Mouse (Mus musculus) heart, embryonic 14.5 days (tissue): ENCODE results near the gene Cobll1. TPM values are rescaled to one million over a fixed set of nuclear protein-coding genes. Genes with fewer than 3 reads are reported as not detected.

ENCODE experiments used
- ATAC-seq: fragments of 200-750 bp; cut with Nextera tagmentation; 2 replicates; pipeline ENCODE4 v1.8.0; 2017; ENCODE audit warnings: low read depth, moderate TSS enrichment; ENCODE audit not compliant: insufficient number of reproducible peaks, insufficient read depth, low FRiP score
- H3K27ac ChIP-seq, 2 experiments: fragments of 200-500 bp in 1 of 2; fragments of 300-500 bp in 1 of 2; sonication (generic) in 1 of 2; replicated peaks in 1 of 2; 2 replicates each; pipeline ENCODE4 v1.5.1; 2012 to 2014; ENCODE audit warnings: low read depth in 2 of 2, low read length in 2 of 2, control low read depth in 1 of 2, mild to moderate bottlenecking in 1 of 2, mixed read lengths in 1 of 2; ENCODE audit not compliant: control insufficient read depth in 1 of 2, insufficient read depth in 1 of 2
- H3K27me3 ChIP-seq: fragments of 300-500 bp; sonication (generic); 2 replicates; pipeline ENCODE4 v1.6.1; 2014; ENCODE audit warnings: mild to moderate bottlenecking, low read length, control low read depth; ENCODE audit not compliant: control insufficient read depth, insufficient read depth
- H3K36me3 ChIP-seq: fragments of 300-500 bp; sonication (generic); 2 replicates; pipeline ENCODE4 v1.6.1; 2014; ENCODE audit warnings: mild to moderate bottlenecking, control low read depth, low read length, mixed read lengths; ENCODE audit not compliant: control insufficient read depth, insufficient read depth
- H3K4me1 ChIP-seq, 2 experiments: fragments of 200-500 bp in 1 of 2; fragments of 300-500 bp in 1 of 2; sonication (generic) in 1 of 2; 2 replicates each; pipeline ENCODE4 v1.6.1; 2012 to 2014; ENCODE audit warnings: low read length in 2 of 2, control low read depth in 1 of 2, mixed read lengths in 1 of 2; ENCODE audit not compliant: control insufficient read depth in 2 of 2, insufficient read depth in 2 of 2
- H3K4me2 ChIP-seq: fragments of 300-500 bp; sonication (generic); 2 replicates; pipeline ENCODE4 v1.6.1; 2014; ENCODE audit warnings: mild to moderate bottlenecking, low read length
- H3K4me3 ChIP-seq, 2 experiments: fragments of 200-500 bp in 1 of 2; fragments of 300-500 bp in 1 of 2; sonication (generic) in 1 of 2; 2 replicates each; pipeline ENCODE4 v1.5.1; 2012 to 2014; ENCODE audit warnings: low read length in 2 of 2, mild to moderate bottlenecking in 2 of 2, control low read depth in 1 of 2, low read depth in 1 of 2, moderate library complexity in 1 of 2; ENCODE audit not compliant: control insufficient read depth in 1 of 2, insufficient read depth in 1 of 2
- H3K9ac ChIP-seq: fragments of 300-500 bp; sonication (generic); 2 replicates; pipeline ENCODE4 v1.6.1; 2014; ENCODE audit warnings: mild to moderate bottlenecking, low read length
- H3K9me3 ChIP-seq: fragments of 300-500 bp; sonication (generic); 2 replicates; pipeline ENCODE4 v1.6.1; 2016; ENCODE audit warnings: low read length, control low read depth; ENCODE audit not compliant: control insufficient read depth
- WGBS: fragments of 180-500 bp; shearing (Covaris S2); extraction: QIAGEN DNeasy Blood & Tissue Kit; methylation state at CpG from one replicate; pipeline ENCODE4 v1.1.7; 2014; 5-methylcytosine and 5-hydroxymethylcytosine counted together
- polyA plus RNA-seq: library from polyadenylated mRNA; unstranded; fragments of >200 nt; fragmentation: Nextera tagmentation; extraction: Ambion mirVana; gene quantifications from 2 replicates; pipeline ENCODE4 v1.2.1, GENCODE M21; 2014

Cobll1 gene
- polyA plus RNA-seq, 1 experiment from 2014 or later: 10.6 TPM

- H3K27ac ChIP-seq: no peak overlapping the region
- H3K9ac ChIP-seq: no peak overlapping the region
- no peaks in the 10 kb centered on the region for H3K27me3 ChIP-seq
- peaks cover 8 to 18% of the 10 kb centered on the region in 2 experiments for H3K4me1 ChIP-seq
- no peak overlapping the region for H3K4me3 ChIP-seq
- no peak for ATAC-seq
- H3K36me3 ChIP-seq: no peaks in the 10 kb centered on the region
- H3K9me3 ChIP-seq: peaks cover 4% of the 10 kb centered on the region
- 82% methylated on average over 9 of the region's 9 CpGs for WGBS
- H3K4me2 ChIP-seq: no peak overlapping the region
Observed at GRCm38 (mm10) chr2:65195233-65196010, 43.8 kb downstream of the Cobll1 start.

- WGBS: 60% methylated on average over 12 of the region's 12 CpGs
Observed at GRCm38 (mm10) chr2:65193091-65193795, 46.0 kb downstream of the Cobll1 start.

DNA sequence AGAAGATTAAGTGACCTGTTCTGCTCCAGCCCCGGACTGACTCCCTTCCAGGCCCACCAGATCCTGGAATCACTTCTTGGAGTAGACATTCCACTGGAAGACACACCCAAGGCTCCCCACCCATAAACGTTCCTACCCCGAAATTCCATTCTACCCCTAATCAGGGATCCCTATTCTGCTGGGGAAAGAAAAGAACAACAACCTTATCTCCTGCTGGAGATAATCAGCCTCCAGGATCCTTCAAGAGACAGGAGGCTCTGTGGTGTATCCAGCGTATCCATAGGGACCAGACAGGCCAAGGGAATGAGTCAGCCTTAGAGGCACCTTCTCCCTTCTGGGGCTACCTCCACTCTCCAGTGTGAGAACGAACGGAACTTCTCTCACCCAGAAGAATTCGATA lies 47.8 kb downstream of the Cobll1 start:
- Histone ChIP-seq H3K27me3 (no peaks in the 10 kb centered on the region), H3K9ac (no peak overlapping the region), H3K4me1 (peaks cover 15 to 31% of the 10 kb centered on the region in 2 experiments), H3K36me3 (no peaks in the 10 kb centered on the region), H3K4me2 (no peak overlapping the region), H3K27ac (peak overlapping the region in 1 of 2 experiments; percentile 16; a peak in 1 of 4 replicates), H3K4me3 (no peak overlapping the region), H3K9me3 (no peaks in the 10 kb centered on the region)
- 13% methylated on average over 7 of the region's 7 CpGs for WGBS
- 0 out of 2 replicates have a peak, but pooled peaks have one; percentile 53 for ATAC-seq

More at GRCm38 (mm10) chr2:65193091-65193795, 46.0 kb downstream of the Cobll1 start:
- no peaks in the 10 kb centered on the region for H3K36me3 ChIP-seq
- H3K27ac ChIP-seq: no peak overlapping the region
- H3K4me1 ChIP-seq: peaks cover 15 to 29% of the 10 kb centered on the region in 2 experiments
- peaks cover 4% of the 10 kb centered on the region for H3K9me3 ChIP-seq
- no peak overlapping the region for H3K4me2 ChIP-seq
- no peaks in the 10 kb centered on the region for H3K27me3 ChIP-seq
- ATAC-seq: no peak
- no peak overlapping the region for H3K9ac ChIP-seq
- H3K4me3 ChIP-seq: no peak overlapping the region

DNA sequence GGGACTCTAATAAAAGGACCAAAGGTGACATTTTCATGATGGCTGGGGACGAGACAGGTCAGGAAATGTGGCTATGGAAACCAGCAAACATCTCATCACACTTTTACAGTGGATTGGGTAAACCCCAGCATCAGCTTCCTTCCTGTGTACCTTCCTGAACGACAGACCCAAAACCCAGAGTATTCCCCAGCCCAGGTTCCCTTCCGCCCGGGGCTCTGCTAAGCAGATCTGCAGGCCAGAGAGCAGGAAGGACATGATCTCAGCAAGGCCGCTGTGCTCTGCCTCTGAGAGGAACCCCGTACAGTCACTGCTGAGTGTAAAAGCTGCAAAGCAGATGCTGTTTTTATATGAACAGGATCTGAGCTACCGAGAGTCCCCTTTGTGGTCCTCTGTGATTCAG lies 49.9 kb downstream of the Cobll1 start:
- WGBS: 29% methylated on average over 7 of the region's 7 CpGs
- no peak overlapping the region for H3K4me3 ChIP-seq
- no peaks in the 10 kb centered on the region for H3K9me3 ChIP-seq
- H3K4me1 ChIP-seq: peaks cover 15 to 31% of the 10 kb centered on the region in 2 experiments
- no peak overlapping the region for H3K4me2 ChIP-seq
- no peaks in the 10 kb centered on the region for H3K27me3 ChIP-seq
- peak overlapping the region; percentile 79 to 83 for H3K27ac ChIP-seq
- ATAC-seq: peak; percentile 46; the same call in 1 of the 2 replicates
- H3K36me3 ChIP-seq: no peaks in the 10 kb centered on the region
- H3K9ac ChIP-seq: no peak overlapping the region

DNA sequence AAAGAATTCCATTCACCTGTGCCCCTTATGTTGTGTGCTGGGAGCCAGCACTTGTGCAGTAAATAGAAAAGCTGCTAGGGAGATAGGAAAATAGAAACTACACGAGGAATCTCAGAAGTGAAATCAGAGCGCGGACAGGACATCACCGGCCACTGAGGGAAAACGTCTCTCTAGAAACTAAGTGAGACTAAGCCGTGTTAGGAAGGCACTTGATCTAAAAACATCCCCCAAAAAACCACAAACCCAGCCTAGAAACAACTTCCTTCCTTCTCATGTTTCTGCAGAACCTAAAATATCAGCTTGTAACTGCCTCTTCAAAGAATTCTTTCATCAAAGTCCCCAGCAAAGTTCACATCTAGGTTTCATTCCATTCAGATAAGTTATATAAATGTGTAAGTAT lies 50.6 kb downstream of the Cobll1 start:
- no peak for ATAC-seq
- H3K9ac ChIP-seq: peak overlapping the region; percentile 53; the same call in 1 of the 2 replicates
- peak overlapping the region; percentile 35 to 75; a peak in 3 of 4 replicates for H3K27ac ChIP-seq
- WGBS: 7% methylated on average over 6 of the region's 6 CpGs
- H3K9me3 ChIP-seq: no peaks in the 10 kb centered on the region
- H3K27me3 ChIP-seq: no peaks in the 10 kb centered on the region
- H3K36me3 ChIP-seq: no peaks in the 10 kb centered on the region
- H3K4me1 ChIP-seq: peaks cover 15 to 31% of the 10 kb centered on the region in 2 experiments
- peak overlapping the region in 1 of 2 experiments; percentile 9; a peak in 1 of 4 replicates for H3K4me3 ChIP-seq
- peak overlapping the region; percentile 47 for H3K4me2 ChIP-seq

DNA sequence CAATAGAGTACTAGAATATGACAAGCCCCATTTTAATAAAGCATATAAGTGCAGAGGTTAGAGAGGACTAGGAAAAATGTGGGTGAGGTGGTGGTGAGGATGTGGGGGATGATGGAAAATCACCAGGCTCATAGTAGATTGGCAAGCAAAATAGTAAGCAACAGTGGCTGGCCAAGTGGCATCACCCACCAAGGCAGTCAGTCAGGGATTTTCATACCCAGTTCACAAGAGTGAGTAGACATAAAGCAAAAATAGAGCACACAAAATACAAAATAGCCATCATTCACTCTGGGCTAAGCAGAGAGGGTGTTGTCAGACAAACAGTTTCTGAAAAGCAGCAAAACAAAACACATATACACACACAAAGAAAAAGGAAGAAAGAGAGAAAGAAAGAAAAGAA lies 51.6 kb downstream of the Cobll1 start:
- Histone ChIP-seq H3K36me3 (no peaks in the 10 kb centered on the region), H3K4me3 (no peak overlapping the region), H3K27me3 (no peaks in the 10 kb centered on the region), H3K9me3 (no peaks in the 10 kb centered on the region), H3K4me2 (no peak overlapping the region), H3K4me1 (peaks cover 12 to 24% of the 10 kb centered on the region in 2 experiments), H3K27ac (no peak overlapping the region), H3K9ac (no peak overlapping the region)
- ATAC-seq: no peak

DNA sequence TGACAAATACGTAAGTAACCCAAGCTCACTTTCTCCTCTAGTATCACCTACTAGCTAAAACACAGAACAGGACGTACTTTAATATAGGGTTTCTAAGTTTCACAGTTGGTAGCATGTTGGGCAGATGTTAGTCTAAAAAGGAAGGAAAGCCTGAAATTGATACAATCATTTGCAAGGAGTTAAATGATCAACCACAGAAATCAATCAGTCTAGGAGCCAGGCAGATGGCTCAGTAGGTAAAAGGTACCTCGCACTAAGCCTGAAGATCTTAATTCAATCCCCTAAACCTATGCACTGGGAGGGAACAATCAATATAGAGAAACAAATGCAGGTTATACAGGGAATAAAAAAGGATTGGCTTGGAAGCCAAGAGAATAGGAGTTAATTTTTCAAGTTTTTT lies 52.0 kb downstream of the Cobll1 start:
- Histone ChIP-seq H3K4me2 (no peak overlapping the region), H3K4me3 (no peak overlapping the region), H3K27me3 (no peaks in the 10 kb centered on the region), H3K27ac (no peak overlapping the region), H3K9me3 (no peaks in the 10 kb centered on the region), H3K4me1 (peaks cover 12 to 23% of the 10 kb centered on the region in 2 experiments), H3K9ac (no peak overlapping the region), H3K36me3 (no peaks in the 10 kb centered on the region)
- ATAC-seq: no peak
- 95% methylated on average over 3 of the region's 3 CpGs for WGBS
